ENCODE assay signal across 11 mouse cellular contexts in the genomic region with DNA sequence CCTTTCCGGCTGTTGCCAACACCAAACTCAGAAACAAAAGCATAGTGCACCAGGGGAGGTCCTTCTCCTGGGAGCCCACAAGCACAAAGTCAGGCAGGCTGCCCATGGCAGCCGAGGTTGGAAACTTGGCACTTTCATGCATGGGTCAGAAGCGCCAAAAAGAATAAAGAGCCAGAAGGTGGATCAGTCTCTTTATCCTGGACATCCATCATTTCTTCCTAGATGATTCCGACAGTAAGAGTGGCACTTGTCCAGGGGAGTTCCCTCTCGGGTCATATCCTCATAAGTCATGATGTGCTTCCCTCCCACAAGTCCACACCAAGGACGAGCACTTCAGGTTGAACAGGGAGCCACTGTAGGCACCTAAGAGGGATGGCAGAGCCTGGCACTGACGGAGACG. TPM values are rescaled to one million over a fixed set of nuclear protein-coding genes. Genes with fewer than 3 reads are reported as not detected.
DNase-seq lines count a peak whose midpoint lies in the region; ATAC-seq lines count a peak whose summit lies in the region.
"Had no signal": no experiment of that assay in that cellular context is flagged by ENCODE, and none has a peak within 500 bp of the region (broad histone marks: within the 10 kb centered on the region; RNA-seq: fewer than 3 reads in every experiment).

No protein-coding gene starts in this region.

- H3K36me3 ChIP-seq in forebrain, embryonic 16.5 days (ENCODE audit: control insufficient read depth, insufficient read depth), result no peaks in the 10 kb centered on the region
- no peaks in the 10 kb centered on the region for H3K36me3 ChIP-seq in forebrain, embryonic 12.5 days (replicated peaks)
- H3K36me3 ChIP-seq: heart, embryonic 12.5 days had no signal

- H3K27me3 ChIP-seq in forebrain, embryonic 16.5 days (replicated peaks; ENCODE audit: control insufficient read depth, insufficient read depth, low read length), result no peaks in the 10 kb centered on the region
- no peaks in the 10 kb centered on the region for H3K27me3 ChIP-seq in forebrain, embryonic 12.5 days
- H3K27me3 ChIP-seq: heart, embryonic 12.5 days had no signal

- DNase-seq in left cerebral cortex, postnatal 4 days, result peak; percentile 71
- no peak for DNase-seq in left cerebral cortex, adult 8-10 months (ENCODE audit: low spot score in 2 of 2)
- peak; percentile 82 for DNase-seq in cerebellum, adult 9-11 months
- DNase-seq in lung, postnatal 10 days, result peak; percentile 74
- DNase-seq in right cerebral cortex, postnatal 14 days, result no peak
- no peak for DNase-seq in left cerebral cortex, postnatal 25 days (ENCODE audit: low spot score in 2 of 2)

- WGBS in forebrain, embryonic 16.5 days, result 51% methylated on average over 8 of the region's 8 CpGs
- WGBS in forebrain, embryonic 12.5 days, result 71% methylated on average over 8 of the region's 8 CpGs

- H3K4me3 ChIP-seq in forebrain, embryonic 16.5 days (replicated peaks; ENCODE audit: low read length), result no peak overlapping the region
- H3K4me3 ChIP-seq in forebrain, embryonic 12.5 days (replicated peaks), result no peak overlapping the region
- H3K4me3 ChIP-seq: heart, embryonic 12.5 days had no signal

- peak overlapping the region; percentile 80 for H3K27ac ChIP-seq in forebrain, embryonic 16.5 days (ENCODE audit: low read length)
- no peak overlapping the region for H3K27ac ChIP-seq in forebrain, embryonic 12.5 days

- intact Hi-C loops in left cerebral cortex, postnatal 4 days (cut with DNase I), result no loop called here
- intact Hi-C loops in left cerebral cortex, postnatal 25 days (cut with DNase I), result no loop called here

- H3K4me1 ChIP-seq in forebrain, embryonic 16.5 days (replicated peaks; ENCODE audit: control insufficient read depth, insufficient read depth, low read length), result peaks cover 17% of the 10 kb centered on the region
- no peaks in the 10 kb centered on the region for H3K4me1 ChIP-seq in forebrain, embryonic 12.5 days

- no peak overlapping the region for H3K9ac ChIP-seq in forebrain, embryonic 16.5 days (replicated peaks; ENCODE audit: low read depth, low read length)
- H3K9ac ChIP-seq in forebrain, embryonic 12.5 days, result no peak overlapping the region
- H3K9ac ChIP-seq: heart, embryonic 12.5 days had no signal

- no peak overlapping the region for H3K4me2 ChIP-seq in forebrain, embryonic 16.5 days (ENCODE audit: low read length)
- no peak overlapping the region for H3K4me2 ChIP-seq in forebrain, embryonic 12.5 days
- H3K4me2 ChIP-seq: heart, embryonic 12.5 days had no signal

- ATAC-seq in forebrain, embryonic 16.5 days, result no peak; the same call in 1 of the 2 replicates
- ATAC-seq in forebrain, embryonic 12.5 days (ENCODE audit: low FRiP score), result no peak
- ATAC-seq: intestine, embryonic 16.5 days had no signal

- no peaks in the 10 kb centered on the region for H3K9me3 ChIP-seq in forebrain, embryonic 16.5 days (ENCODE audit: control insufficient read depth, low read length)
- no peaks in the 10 kb centered on the region for H3K9me3 ChIP-seq in forebrain, embryonic 12.5 days
- H3K9me3 ChIP-seq: heart, embryonic 12.5 days had no signal

RNA-seq across cellular contexts. Expression of a gene that starts 36.8 kb away (rescaled TPM):
- polyA plus RNA-seq in forebrain, embryonic 16.5 days (2015; fragmentation: Nextera tagmentation; extraction: Ambion mirVana), result 4.0 and 4.7 TPM in 2 replicates
- 5.2 and 5.4 TPM in 2 replicates for polyA plus RNA-seq in forebrain, embryonic 12.5 days (2016; fragmentation: Nextera tagmentation; extraction: Ambion mirVana)
- total RNA-seq in left cerebral cortex, postnatal 4 days (2021), result not detected
- under 1 TPM in 3 of 4 experiments, not detected in 1; 0.25 to 0.76 (median 0.42) TPM for total RNA-seq in left cerebral cortex, adult 8-10 months (2022)
- under 1 TPM; 0.23 to 0.27 TPM for total RNA-seq in left cerebral cortex, postnatal 25 days (2021)
- total RNA-seq: megakaryocyte, adult 5-6 weeks had no signal

Comparison
In these comparisons a context has a peak if more than half of its experiments do, and no peak if none do; other contexts are left out.
1. DNase-seq: peak in left cerebral cortex, postnatal 4 days (single experiment), cerebellum, adult 9-11 months (single experiment) and lung, postnatal 10 days (single experiment); none in left cerebral cortex, adult 8-10 months (0 of 2), right cerebral cortex, postnatal 14 days (single experiment) and left cerebral cortex, postnatal 25 days (0 of 2).